Mouse (Mus musculus) stomach, postnatal 0 days (tissue): ENCODE measurements around the gene 9130023H24Rik. TPM values are rescaled to one million over a fixed set of nuclear protein-coding genes. Genes with fewer than 3 reads are reported as not detected.

Experiments used
- ATAC-seq: fragments of 200-750 bp; cut with Nextera tagmentation; 2 replicates; pipeline ENCODE4 v1.8.0; 2017; ENCODE audit not compliant: low FRiP score, low TSS enrichment
- DNase-seq: peaks from one replicate; pipeline ENCODE4 v3.0.0-alpha.2; 2016; ENCODE audit warnings: low spot score
- H3K27ac ChIP-seq: fragments of 300-500 bp; sonication (generic); replicated peaks from 2 replicates; pipeline ENCODE4 v1.5.1; 2014; ENCODE audit warnings: mild to moderate bottlenecking, control low read depth
- H3K27me3 ChIP-seq: fragments of 300-500 bp; sonication (generic); 2 replicates; pipeline ENCODE4 v1.6.1; 2014; ENCODE audit warnings: low read length; ENCODE audit not compliant: control insufficient read depth, insufficient read depth
- H3K36me3 ChIP-seq: fragments of 300-500 bp; sonication (generic); 2 replicates; pipeline ENCODE4 v1.6.1; 2014; ENCODE audit warnings: low read length, mixed read lengths; ENCODE audit not compliant: control insufficient read depth, insufficient read depth
- H3K4me1 ChIP-seq: fragments of 300-500 bp; sonication (generic); replicated peaks from 2 replicates; pipeline ENCODE4 v1.6.1; 2014; ENCODE audit warnings: antibody characterized with exemption; ENCODE audit not compliant: control insufficient read depth, insufficient read depth
- H3K4me2 ChIP-seq: fragments of 300-500 bp; sonication (generic); replicated peaks from 2 replicates; pipeline ENCODE4 v1.6.1; 2014; ENCODE audit warnings: low read depth, mild to moderate bottlenecking, control low read depth, moderate library complexity
- H3K4me3 ChIP-seq: fragments of 300-500 bp; sonication (generic); 2 replicates; pipeline ENCODE4 v1.5.1; 2014; ENCODE audit warnings: low read depth, low read length, control low read depth
- H3K9ac ChIP-seq: fragments of 300-500 bp; sonication (generic); 2 replicates; pipeline ENCODE4 v1.6.1; 2014; ENCODE audit warnings: mild to moderate bottlenecking, low read length, control low read depth, mixed read lengths
- H3K9me3 ChIP-seq: fragments of 300-500 bp; sonication (generic); 2 replicates; pipeline ENCODE4 v1.6.1; 2016; ENCODE audit warnings: low read length; ENCODE audit not compliant: control insufficient read depth
- CTCF ChIP-seq: IDR thresholded peaks from 2 replicates; pipeline ENCODE4 v1.5.1; 2016; ENCODE audit warnings: antibody characterized with exemption, low read depth, mild to moderate bottlenecking, moderate library complexity
- EP300 ChIP-seq: optimal IDR thresholded peaks from 2 replicates; pipeline ENCODE3; 2016; ENCODE audit warnings: antibody characterized with exemption
- WGBS: fragments of 180-500 bp; shearing (Covaris S2); extraction: QIAGEN DNeasy Blood & Tissue Kit; methylation state at CpG from one replicate; pipeline ENCODE4 v1.1.7; 2014; 5-methylcytosine and 5-hydroxymethylcytosine counted together
- polyA plus RNA-seq: library from polyadenylated mRNA; unstranded; fragments of >200 nt; fragmentation: Nextera tagmentation; extraction: Ambion mirVana; gene quantifications from 2 replicates; pipeline ENCODE4 v1.2.1, GENCODE M21; 2015

9130023H24Rik gene
- polyA plus RNA-seq, 1 experiment from 2014 or later = 4.6 TPM

DNA sequence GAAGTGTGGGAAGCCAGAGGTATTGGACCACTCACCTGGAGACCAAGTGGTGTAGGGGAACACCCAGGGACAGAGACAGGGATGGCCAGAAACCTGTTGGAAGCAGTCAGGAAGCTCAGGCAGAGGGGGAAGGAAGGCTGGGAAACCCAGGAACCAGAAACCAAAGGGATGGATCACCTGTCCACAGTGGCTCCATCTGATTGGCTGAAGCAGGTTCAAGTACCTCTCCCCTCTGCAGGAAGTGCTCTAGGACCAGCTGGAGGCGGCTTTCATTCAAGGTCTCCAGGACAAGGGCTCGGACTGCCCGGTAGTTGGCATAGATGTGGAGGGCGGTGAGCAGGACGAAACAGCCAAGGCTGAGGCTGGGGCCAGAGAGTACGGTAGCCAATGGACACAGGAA, 38.2 kb upstream of the 9130023H24Rik start:
- H3K27me3 ChIP-seq = no peaks in the 10 kb centered on the region
- H3K9ac ChIP-seq = no peak overlapping the region
- H3K9me3 ChIP-seq = no peaks in the 10 kb centered on the region
- no peak overlapping the region for H3K4me2 ChIP-seq
- no peak overlapping the region for H3K27ac ChIP-seq
- ATAC-seq (no peak), DNase-seq (no peak)
- H3K36me3 ChIP-seq = peaks cover 20% of the 10 kb centered on the region; the same call in 1 of the 2 replicates
- no peaks in the 10 kb centered on the region for H3K4me1 ChIP-seq
- TF ChIP-seq EP300 (no peak), CTCF (no peak)
- WGBS = 95% methylated on average over 6 of the region's 6 CpGs
- H3K4me3 ChIP-seq = no peak overlapping the region

- Histone ChIP-seq H3K9me3 (no peaks in the 10 kb centered on the region), H3K4me1 (no peaks in the 10 kb centered on the region), H3K27me3 (no peaks in the 10 kb centered on the region), H3K4me3 (no peak overlapping the region), H3K4me2 (no peak overlapping the region), H3K36me3 (peaks cover 13% of the 10 kb centered on the region; the same call in 1 of the 2 replicates), H3K9ac (no peak overlapping the region), H3K27ac (no peak overlapping the region)
- ATAC-seq (no peak), DNase-seq (no peak)
- no peak for TF ChIP-seq CTCF
- WGBS = 92% methylated on average over 9 of the region's 9 CpGs
These were observed 33.7 kb upstream of the 9130023H24Rik start for GRCm38 (mm10) chr7:128271496-128271895.

GRCm38 (mm10) chr7:128270431-128270850, 32.6 kb upstream of the 9130023H24Rik start:
- Histone ChIP-seq H3K4me2 (no peak overlapping the region), H3K27ac (no peak overlapping the region)

GRCm38 (mm10) chr7:128267813-128268212, 30.0 kb upstream of the 9130023H24Rik start:
- DNase-seq = no peak
- no peaks in the 10 kb centered on the region for H3K4me1 ChIP-seq
- TF ChIP-seq EP300 (no peak), CTCF (no peak)
- no peak overlapping the region for H3K9ac ChIP-seq
- no peaks in the 10 kb centered on the region for H3K27me3 ChIP-seq
- no peak overlapping the region for H3K4me3 ChIP-seq
- no peak overlapping the region for H3K4me2 ChIP-seq
- H3K27ac ChIP-seq = no peak overlapping the region
- no peaks in the 10 kb centered on the region for H3K9me3 ChIP-seq
- ATAC-seq = no peak
- H3K36me3 ChIP-seq = no peaks in the 10 kb centered on the region
- 74% methylated on average over 7 of the region's 7 CpGs for WGBS

More at GRCm38 (mm10) chr7:128270431-128270850, 32.6 kb upstream of the 9130023H24Rik start:
- no peak for TF ChIP-seq CTCF
- no peak for TF ChIP-seq EP300
- H3K4me1 ChIP-seq = no peaks in the 10 kb centered on the region
- no peaks in the 10 kb centered on the region for H3K9me3 ChIP-seq
- H3K27me3 ChIP-seq = no peaks in the 10 kb centered on the region
- DNase-seq (peak; percentile 81), ATAC-seq (peak; percentile 86)
- 34% methylated on average over 13 of the region's 13 CpGs for WGBS
- H3K36me3 ChIP-seq = peaks cover 4% of the 10 kb centered on the region; the same call in 1 of the 2 replicates
- no peak overlapping the region for H3K9ac ChIP-seq
- no peak overlapping the region for H3K4me3 ChIP-seq

DNA sequence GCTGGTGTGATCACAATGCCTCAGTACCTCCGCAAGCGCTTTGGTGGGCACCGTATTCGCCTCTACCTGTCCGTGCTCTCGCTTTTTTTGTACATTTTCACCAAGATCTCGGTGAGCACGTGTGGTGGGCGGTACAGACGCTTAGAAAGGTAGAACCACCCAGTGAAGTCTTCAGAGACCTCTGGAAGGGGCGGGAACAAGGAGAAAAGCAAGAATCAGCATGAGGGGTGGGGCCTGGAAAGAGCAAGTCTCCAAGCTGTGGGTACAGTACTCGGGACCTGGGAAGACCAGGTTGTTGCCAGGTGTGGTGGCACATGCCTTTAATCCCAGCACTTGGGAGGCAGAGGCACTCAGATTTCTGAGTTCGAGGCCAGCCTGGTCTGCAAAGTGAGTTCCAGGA, 29.6 kb upstream of the 9130023H24Rik start:
- no peaks in the 10 kb centered on the region for H3K27me3 ChIP-seq
- WGBS = 64% methylated on average over 13 of the region's 13 CpGs
- no peaks in the 10 kb centered on the region for H3K36me3 ChIP-seq
- ATAC-seq = no peak
- DNase-seq = no peak
- no peak overlapping the region for H3K4me2 ChIP-seq
- H3K4me1 ChIP-seq = no peaks in the 10 kb centered on the region
- H3K27ac ChIP-seq = no peak overlapping the region
- no peak for TF ChIP-seq CTCF
- TF ChIP-seq EP300 = no peak
- H3K9me3 ChIP-seq = no peaks in the 10 kb centered on the region
- H3K4me3 ChIP-seq = no peak overlapping the region
- H3K9ac ChIP-seq = no peak overlapping the region

DNA sequence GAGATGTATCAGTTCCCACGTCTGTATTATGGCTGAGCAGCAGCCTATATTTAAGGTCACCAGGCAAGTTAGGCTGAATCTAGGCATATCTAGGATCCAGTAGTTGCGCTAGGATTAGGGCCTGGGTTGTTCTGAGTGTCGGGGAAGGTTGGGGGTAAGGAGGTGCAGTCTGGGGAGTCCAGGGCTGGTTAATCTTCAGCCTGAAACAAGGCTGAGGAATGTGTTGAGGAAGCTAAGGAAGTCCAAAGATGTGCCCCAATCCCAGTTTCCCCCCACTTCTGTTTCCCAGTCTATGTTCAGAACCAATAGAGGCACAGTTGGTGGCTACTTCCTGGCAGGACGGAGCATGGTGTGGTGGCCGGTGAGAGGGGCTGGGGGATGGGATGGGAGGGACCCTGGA, 28.2 kb upstream of the 9130023H24Rik start:
- DNase-seq = no peak
- no peak overlapping the region for H3K27ac ChIP-seq
- H3K9me3 ChIP-seq = no peaks in the 10 kb centered on the region
- no peaks in the 10 kb centered on the region for H3K27me3 ChIP-seq
- no peak for TF ChIP-seq CTCF
- no peak for TF ChIP-seq EP300
- ATAC-seq = no peak
- no peak overlapping the region for H3K4me2 ChIP-seq
- WGBS = 78% methylated on average over 5 of the region's 5 CpGs
- H3K36me3 ChIP-seq = no peaks in the 10 kb centered on the region
- no peak overlapping the region for H3K4me3 ChIP-seq
- H3K4me1 ChIP-seq = no peaks in the 10 kb centered on the region
- no peak overlapping the region for H3K9ac ChIP-seq
